Mouse (Mus musculus): Measurements from ENCODE around the gene Gpnmb. TPM values are rescaled to one million over a fixed set of nuclear protein-coding genes. Genes with fewer than 3 reads are reported as not detected.

Gene Gpnmb
- polyA plus RNA-seq, 1 experiment from 2014 or later, result 5.5 TPM

GRCm38 (mm10) chr6:49068361-49068760 is 32.0 kb downstream of the Gpnmb start:
- no peaks in the 10 kb centered on the region for H3K27me3 ChIP-seq (ENCODE audit: control insufficient read depth, insufficient read depth, low read length)
- H3K36me3 ChIP-seq (ENCODE audit: control insufficient read depth, insufficient read depth), result no peaks in the 10 kb centered on the region
- no peak overlapping the region for H3K4me3 ChIP-seq (ENCODE audit: low read length)
- H3K9ac ChIP-seq (ENCODE audit: low read length), result no peak overlapping the region
- no peak overlapping the region for H3K27ac ChIP-seq (ENCODE audit: low read length)
- no peak overlapping the region for H3K4me2 ChIP-seq (ENCODE audit: low read depth, low read length)
- no peaks in the 10 kb centered on the region for H3K9me3 ChIP-seq (replicated peaks; ENCODE audit: control insufficient read depth, low read length)
- 39% methylated on average over 3 of the region's 4 CpGs for WGBS
- H3K4me1 ChIP-seq (ENCODE audit: control insufficient read depth, insufficient read depth, low read length), result 0 out of 2 replicates have a peak, but pooled peaks cover 2% of the 10 kb centered on the region
- no peak for ATAC-seq (replicated peaks; ENCODE audit: extremely low read depth, insufficient read depth, low FRiP score)

GRCm38 (mm10) chr6:49073304-49074116 is 37.2 kb downstream of the Gpnmb start, which contains the start of gene Malsu1:
Gene Malsu1, plus strand, starts transcription at chr6:49073795.
- Histone ChIP-seq H3K9me3 (replicated peaks; ENCODE audit: control insufficient read depth, low read length) (no peaks in the 10 kb centered on the region), H3K4me1 (ENCODE audit: control insufficient read depth, insufficient read depth, low read length) (peaks cover 10% of the 10 kb centered on the region), H3K27ac (ENCODE audit: low read length) (peak within 1 kb of the TSS; percentile 80), H3K4me3 (ENCODE audit: low read length) (peak within 1 kb of the TSS; percentile 88), H3K4me2 (ENCODE audit: low read depth, low read length) (peak within 1 kb of the TSS; percentile 87), H3K27me3 (ENCODE audit: control insufficient read depth, insufficient read depth, low read length) (no peaks in the 10 kb centered on the region), H3K9ac (ENCODE audit: low read length) (peak within 1 kb of the TSS; percentile 92), H3K36me3 (ENCODE audit: control insufficient read depth, insufficient read depth) (no peaks in the 10 kb centered on the region)
- peak; percentile 97 for ATAC-seq (replicated peaks; ENCODE audit: extremely low read depth, insufficient read depth, low FRiP score)
- under 1% methylated on average over 49 of the region's 49 CpGs for WGBS

GRCm38 (mm10) chr6:49074117-49074490 is 37.8 kb downstream of the Gpnmb start:
- no peaks in the 10 kb centered on the region for H3K9me3 ChIP-seq (replicated peaks; ENCODE audit: control insufficient read depth, low read length)
- H3K27ac ChIP-seq (ENCODE audit: low read length), result peak overlapping the region; percentile 80
- H3K36me3 ChIP-seq (ENCODE audit: control insufficient read depth, insufficient read depth), result no peaks in the 10 kb centered on the region
- H3K4me2 ChIP-seq (ENCODE audit: low read depth, low read length), result peak overlapping the region; percentile 87
- H3K4me1 ChIP-seq (ENCODE audit: control insufficient read depth, insufficient read depth, low read length), result peaks cover 10% of the 10 kb centered on the region
- H3K27me3 ChIP-seq (ENCODE audit: control insufficient read depth, insufficient read depth, low read length), result no peaks in the 10 kb centered on the region
- peak; percentile 37; the same call in 1 of the 2 replicates for ATAC-seq (replicated peaks; ENCODE audit: extremely low read depth, insufficient read depth, low FRiP score)
- H3K4me3 ChIP-seq (ENCODE audit: low read length), result peak overlapping the region; percentile 88
- H3K9ac ChIP-seq (ENCODE audit: low read length), result peak overlapping the region; percentile 92
- WGBS, result 2% methylated on average over 19 of the region's 19 CpGs

- no peaks in the 10 kb centered on the region for H3K9me3 ChIP-seq (replicated peaks; ENCODE audit: control insufficient read depth, low read length)
- no peaks in the 10 kb centered on the region for H3K27me3 ChIP-seq (ENCODE audit: control insufficient read depth, insufficient read depth, low read length)
- no peak overlapping the region for H3K4me2 ChIP-seq (ENCODE audit: low read depth, low read length)
- peaks cover 10% of the 10 kb centered on the region for H3K4me1 ChIP-seq (ENCODE audit: control insufficient read depth, insufficient read depth, low read length)
- H3K4me3 ChIP-seq (ENCODE audit: low read length), result no peak overlapping the region
- H3K36me3 ChIP-seq (ENCODE audit: control insufficient read depth, insufficient read depth), result no peaks in the 10 kb centered on the region
- no peak for ATAC-seq (replicated peaks; ENCODE audit: extremely low read depth, insufficient read depth, low FRiP score)
- no peak overlapping the region for H3K9ac ChIP-seq (ENCODE audit: low read length)
- WGBS, result 80% methylated on average over 2 of the region's 2 CpGs
- no peak overlapping the region for H3K27ac ChIP-seq (ENCODE audit: low read length)
These were observed 41.5 kb downstream of the Gpnmb start for GRCm38 (mm10) chr6:49077894-49078293.

GRCm38 (mm10) chr6:49079313-49079712 is 43.0 kb downstream of the Gpnmb start:
- no peak overlapping the region for H3K4me2 ChIP-seq (ENCODE audit: low read depth, low read length)
- ATAC-seq (replicated peaks; ENCODE audit: extremely low read depth, insufficient read depth, low FRiP score), result no peak
- H3K27me3 ChIP-seq (ENCODE audit: control insufficient read depth, insufficient read depth, low read length), result no peaks in the 10 kb centered on the region
- peaks cover 13% of the 10 kb centered on the region for H3K36me3 ChIP-seq (ENCODE audit: control insufficient read depth, insufficient read depth)
- no peak overlapping the region for H3K27ac ChIP-seq (ENCODE audit: low read length)
- H3K9me3 ChIP-seq (replicated peaks; ENCODE audit: control insufficient read depth, low read length), result no peaks in the 10 kb centered on the region
- no peak overlapping the region for H3K9ac ChIP-seq (ENCODE audit: low read length)
- H3K4me3 ChIP-seq (ENCODE audit: low read length), result no peak overlapping the region
- 90% methylated on average over 1 of the region's 1 CpGs for WGBS
- peaks cover 8% of the 10 kb centered on the region for H3K4me1 ChIP-seq (ENCODE audit: control insufficient read depth, insufficient read depth, low read length)

- H3K4me2 ChIP-seq (ENCODE audit: low read depth, low read length), result no peak overlapping the region
- H3K36me3 ChIP-seq (ENCODE audit: control insufficient read depth, insufficient read depth), result peaks cover 32% of the 10 kb centered on the region
- H3K27ac ChIP-seq (ENCODE audit: low read length), result no peak overlapping the region
- H3K27me3 ChIP-seq (ENCODE audit: control insufficient read depth, insufficient read depth, low read length), result no peaks in the 10 kb centered on the region
- H3K4me1 ChIP-seq (ENCODE audit: control insufficient read depth, insufficient read depth, low read length), result no peaks in the 10 kb centered on the region
- WGBS, result 93% methylated on average over 4 of the region's 4 CpGs
- H3K9me3 ChIP-seq (replicated peaks; ENCODE audit: control insufficient read depth, low read length), result no peaks in the 10 kb centered on the region
- H3K9ac ChIP-seq (ENCODE audit: low read length), result no peak overlapping the region
- ATAC-seq (replicated peaks; ENCODE audit: extremely low read depth, insufficient read depth, low FRiP score), result no peak
- no peak overlapping the region for H3K4me3 ChIP-seq (ENCODE audit: low read length)
These were observed 46.7 kb downstream of the Gpnmb start for GRCm38 (mm10) chr6:49083008-49083407.

GRCm38 (mm10) chr6:49094968-49095367 is 58.6 kb downstream of the Gpnmb start:
- Histone ChIP-seq H3K27ac (ENCODE audit: low read length) (no peak overlapping the region), H3K9me3 (replicated peaks; ENCODE audit: control insufficient read depth, low read length) (no peaks in the 10 kb centered on the region), H3K4me1 (ENCODE audit: control insufficient read depth, insufficient read depth, low read length) (peaks cover 34% of the 10 kb centered on the region), H3K36me3 (ENCODE audit: control insufficient read depth, insufficient read depth) (peaks cover 29% of the 10 kb centered on the region), H3K4me3 (ENCODE audit: low read length) (no peak overlapping the region), H3K9ac (ENCODE audit: low read length) (no peak overlapping the region), H3K27me3 (ENCODE audit: control insufficient read depth, insufficient read depth, low read length) (no peaks in the 10 kb centered on the region), H3K4me2 (ENCODE audit: low read depth, low read length) (no peak overlapping the region)
- WGBS, result 82% methylated on average over 10 of the region's 10 CpGs
- ATAC-seq (replicated peaks; ENCODE audit: extremely low read depth, insufficient read depth, low FRiP score), result no peak

GRCm38 (mm10) chr6:49096421-49096820 is 60.1 kb downstream of the Gpnmb start:
- Histone ChIP-seq H3K4me1 (ENCODE audit: control insufficient read depth, insufficient read depth, low read length) (peaks cover 48% of the 10 kb centered on the region), H3K27ac (ENCODE audit: low read length) (peak overlapping the region; percentile 88), H3K4me2 (ENCODE audit: low read depth, low read length) (peak overlapping the region; percentile 55), H3K9ac (ENCODE audit: low read length) (0 out of 2 replicates have a peak overlapping the region, but pooled peaks have one; percentile 30), H3K4me3 (ENCODE audit: low read length) (no peak overlapping the region), H3K9me3 (replicated peaks; ENCODE audit: control insufficient read depth, low read length) (no peaks in the 10 kb centered on the region), H3K27me3 (ENCODE audit: control insufficient read depth, insufficient read depth, low read length) (no peaks in the 10 kb centered on the region), H3K36me3 (ENCODE audit: control insufficient read depth, insufficient read depth) (peaks cover 19% of the 10 kb centered on the region)
- 44% methylated on average over 7 of the region's 7 CpGs for WGBS
- ATAC-seq (replicated peaks; ENCODE audit: extremely low read depth, insufficient read depth, low FRiP score), result 0 out of 2 replicates have a peak, but pooled peaks have one; percentile 21

GRCm38 (mm10) chr6:49096933-49097461 is 60.7 kb downstream of the Gpnmb start:
- Histone ChIP-seq H3K36me3 (ENCODE audit: control insufficient read depth, insufficient read depth) (peaks cover 14% of the 10 kb centered on the region), H3K4me3 (ENCODE audit: low read length) (peak overlapping the region; percentile 24), H3K4me2 (ENCODE audit: low read depth, low read length) (peak overlapping the region; percentile 55), H3K27me3 (ENCODE audit: control insufficient read depth, insufficient read depth, low read length) (no peaks in the 10 kb centered on the region), H3K4me1 (ENCODE audit: control insufficient read depth, insufficient read depth, low read length) (peaks cover 49% of the 10 kb centered on the region), H3K27ac (ENCODE audit: low read length) (peak overlapping the region; percentile 88), H3K9ac (ENCODE audit: low read length) (0 out of 2 replicates have a peak overlapping the region, but pooled peaks have one; percentile 30), H3K9me3 (replicated peaks; ENCODE audit: control insufficient read depth, low read length) (no peaks in the 10 kb centered on the region)
- 20% methylated on average over 13 of the region's 13 CpGs for WGBS
- ATAC-seq (replicated peaks; ENCODE audit: extremely low read depth, insufficient read depth, low FRiP score), result peak; percentile 84
